Mouse (Mus musculus): ENCODE results near the gene Cntln. TPM values are rescaled to one million over a fixed set of nuclear protein-coding genes. Genes with fewer than 3 reads are reported as not detected.
A peak's percentile ranks its signal among the peaks of the same experiment; 100 is the strongest.

Gene Cntln
- polyA plus RNA-seq, 1 experiment from 2014 or later = 10.7 TPM

- H3K4me3 ChIP-seq = no peak overlapping the region
- ATAC-seq (ENCODE audit: low FRiP score, low read depth) = no peak
- no peaks in the 10 kb centered on the region for H3K9me3 ChIP-seq
- no peak overlapping the region for H3K4me2 ChIP-seq (replicated peaks)
- WGBS = 45% methylated on average over 2 of the region's 2 CpGs
- no peaks in the 10 kb centered on the region for H3K27me3 ChIP-seq
- H3K9ac ChIP-seq (replicated peaks) = no peak overlapping the region
- no peak overlapping the region for H3K27ac ChIP-seq (replicated peaks)
- no peaks in the 10 kb centered on the region for H3K4me1 ChIP-seq
- H3K36me3 ChIP-seq = no peaks in the 10 kb centered on the region
Observed at GRCm38 (mm10) chr4:85061676-85062075, 177.6 kb downstream of the Cntln start.

GRCm38 (mm10) chr4:85096033-85096432, 211.9 kb downstream of the Cntln start:
- no peak overlapping the region for H3K4me3 ChIP-seq
- no peak overlapping the region for H3K4me2 ChIP-seq (replicated peaks)
- no peaks in the 10 kb centered on the region for H3K4me1 ChIP-seq
- ATAC-seq (ENCODE audit: low FRiP score, low read depth) = no peak
- no peak overlapping the region for H3K27ac ChIP-seq (replicated peaks)
- WGBS = 74% methylated on average over 4 of the region's 4 CpGs
- 0 out of 2 replicates have a peak, but pooled peaks cover 3% of the 10 kb centered on the region for H3K36me3 ChIP-seq
- H3K9me3 ChIP-seq = no peaks in the 10 kb centered on the region
- no peak overlapping the region for H3K9ac ChIP-seq (replicated peaks)
- no peaks in the 10 kb centered on the region for H3K27me3 ChIP-seq

- Histone ChIP-seq H3K4me3 (no peak overlapping the region), H3K27me3 (no peaks in the 10 kb centered on the region), H3K36me3 (0 out of 2 replicates have a peak, but pooled peaks cover 3% of the 10 kb centered on the region), H3K4me2 (replicated peaks) (no peak overlapping the region), H3K9ac (replicated peaks) (no peak overlapping the region), H3K4me1 (no peaks in the 10 kb centered on the region), H3K9me3 (no peaks in the 10 kb centered on the region), H3K27ac (replicated peaks) (no peak overlapping the region)
- ATAC-seq (ENCODE audit: low FRiP score, low read depth) = peak; percentile 66; the same call in 1 of the 2 replicates
- WGBS = 13% methylated on average over 7 of the region's 7 CpGs
Observed at GRCm38 (mm10) chr4:85096682-85097081, 212.6 kb downstream of the Cntln start.

GRCm38 (mm10) chr4:85102168-85102567, 218.1 kb downstream of the Cntln start:
- Histone ChIP-seq H3K4me1 (no peaks in the 10 kb centered on the region), H3K4me2 (replicated peaks) (no peak overlapping the region), H3K27me3 (no peaks in the 10 kb centered on the region), H3K27ac (replicated peaks) (no peak overlapping the region), H3K36me3 (0 out of 2 replicates have a peak, but pooled peaks cover 3% of the 10 kb centered on the region), H3K4me3 (no peak overlapping the region), H3K9ac (replicated peaks) (no peak overlapping the region), H3K9me3 (no peaks in the 10 kb centered on the region)
- no peak for ATAC-seq (ENCODE audit: low FRiP score, low read depth)
- WGBS = 98% methylated on average over 4 of the region's 4 CpGs

- no peaks in the 10 kb centered on the region for H3K9me3 ChIP-seq
- no peak for ATAC-seq (ENCODE audit: low FRiP score, low read depth)
- no peak overlapping the region for H3K27ac ChIP-seq (replicated peaks)
- H3K4me2 ChIP-seq (replicated peaks) = no peak overlapping the region
- 63% methylated on average over 1 of the region's 1 CpGs for WGBS
- no peak overlapping the region for H3K9ac ChIP-seq (replicated peaks)
- no peak overlapping the region for H3K4me3 ChIP-seq
- no peaks in the 10 kb centered on the region for H3K36me3 ChIP-seq
- no peaks in the 10 kb centered on the region for H3K27me3 ChIP-seq
- H3K4me1 ChIP-seq = no peaks in the 10 kb centered on the region
Observed at GRCm38 (mm10) chr4:85106416-85106815, 222.3 kb downstream of the Cntln start.

GRCm38 (mm10) chr4:85106961-85107360, 222.9 kb downstream of the Cntln start:
- H3K4me1 ChIP-seq = no peaks in the 10 kb centered on the region
- ATAC-seq (ENCODE audit: low FRiP score, low read depth) = no peak
- H3K27me3 ChIP-seq = no peaks in the 10 kb centered on the region
- no peak overlapping the region for H3K9ac ChIP-seq (replicated peaks)
- no peak overlapping the region for H3K4me2 ChIP-seq (replicated peaks)
- H3K27ac ChIP-seq (replicated peaks) = no peak overlapping the region
- H3K9me3 ChIP-seq = no peaks in the 10 kb centered on the region
- no peaks in the 10 kb centered on the region for H3K36me3 ChIP-seq
- 97% methylated on average over 2 of the region's 2 CpGs for WGBS
- H3K4me3 ChIP-seq = no peak overlapping the region

- H3K4me3 ChIP-seq = no peak overlapping the region
- H3K36me3 ChIP-seq = no peaks in the 10 kb centered on the region
- H3K9ac ChIP-seq (replicated peaks) = no peak overlapping the region
- H3K4me2 ChIP-seq (replicated peaks) = no peak overlapping the region
- H3K27me3 ChIP-seq = no peaks in the 10 kb centered on the region
- ATAC-seq (ENCODE audit: low FRiP score, low read depth) = no peak
- H3K9me3 ChIP-seq = no peaks in the 10 kb centered on the region
- no peaks in the 10 kb centered on the region for H3K4me1 ChIP-seq
- WGBS = 88% methylated on average over 3 of the region's 3 CpGs
- H3K27ac ChIP-seq (replicated peaks) = no peak overlapping the region
Observed at GRCm38 (mm10) chr4:85120271-85120670, 236.2 kb downstream of the Cntln start.

- WGBS = 83% methylated on average over 5 of the region's 5 CpGs
- Histone ChIP-seq H3K27me3 (no peaks in the 10 kb centered on the region), H3K36me3 (no peaks in the 10 kb centered on the region), H3K9me3 (no peaks in the 10 kb centered on the region), H3K4me3 (no peak overlapping the region), H3K4me2 (replicated peaks) (no peak overlapping the region), H3K27ac (replicated peaks) (no peak overlapping the region), H3K4me1 (no peaks in the 10 kb centered on the region), H3K9ac (replicated peaks) (no peak overlapping the region)
- no peak for ATAC-seq (ENCODE audit: low FRiP score, low read depth)
Observed at GRCm38 (mm10) chr4:85149726-85150125, 265.6 kb downstream of the Cntln start.

GRCm38 (mm10) chr4:85151881-85152280, 267.8 kb downstream of the Cntln start:
- Histone ChIP-seq H3K27ac (replicated peaks) (no peak overlapping the region), H3K4me3 (no peak overlapping the region), H3K9ac (replicated peaks) (no peak overlapping the region), H3K4me2 (replicated peaks) (no peak overlapping the region), H3K27me3 (no peaks in the 10 kb centered on the region), H3K36me3 (no peaks in the 10 kb centered on the region), H3K4me1 (no peaks in the 10 kb centered on the region), H3K9me3 (no peaks in the 10 kb centered on the region)
- 82% methylated on average over 7 of the region's 7 CpGs for WGBS
- ATAC-seq (ENCODE audit: low FRiP score, low read depth) = no peak

GRCm38 (mm10) chr4:85154361-85154760, 270.3 kb downstream of the Cntln start:
- Histone ChIP-seq H3K27me3 (no peaks in the 10 kb centered on the region), H3K9me3 (no peaks in the 10 kb centered on the region), H3K9ac (replicated peaks) (no peak overlapping the region), H3K4me2 (replicated peaks) (no peak overlapping the region), H3K36me3 (no peaks in the 10 kb centered on the region), H3K4me1 (no peaks in the 10 kb centered on the region), H3K4me3 (no peak overlapping the region), H3K27ac (replicated peaks) (no peak overlapping the region)
- no peak for ATAC-seq (ENCODE audit: low FRiP score, low read depth)
- WGBS = 97% methylated on average over 1 of the region's 1 CpGs

- 73% methylated on average over 4 of the region's 4 CpGs for WGBS
- H3K4me1 ChIP-seq = no peaks in the 10 kb centered on the region; the same call in 1 of the 2 replicates
- H3K27ac ChIP-seq (replicated peaks) = no peak overlapping the region
- H3K9ac ChIP-seq (replicated peaks) = no peak overlapping the region
- ATAC-seq (ENCODE audit: low FRiP score, low read depth) = no peak
- no peaks in the 10 kb centered on the region for H3K9me3 ChIP-seq
- H3K36me3 ChIP-seq = no peaks in the 10 kb centered on the region
- H3K4me3 ChIP-seq = no peak overlapping the region
- no peaks in the 10 kb centered on the region for H3K27me3 ChIP-seq
- no peak overlapping the region for H3K4me2 ChIP-seq (replicated peaks)
Observed at GRCm38 (mm10) chr4:85161156-85161555, 277.0 kb downstream of the Cntln start.

- no peaks in the 10 kb centered on the region; the same call in 1 of the 2 replicates for H3K4me1 ChIP-seq
- ATAC-seq (ENCODE audit: low FRiP score, low read depth) = peak; percentile 88
- 24% methylated on average over 27 of the region's 27 CpGs for WGBS
- no peak overlapping the region for H3K27ac ChIP-seq (replicated peaks)
- H3K4me2 ChIP-seq (replicated peaks) = peak overlapping the region; percentile 40
- H3K4me3 ChIP-seq = no peak overlapping the region
- H3K27me3 ChIP-seq = no peaks in the 10 kb centered on the region
- H3K9ac ChIP-seq (replicated peaks) = no peak overlapping the region
- no peaks in the 10 kb centered on the region for H3K9me3 ChIP-seq
- no peaks in the 10 kb centered on the region for H3K36me3 ChIP-seq
Observed at GRCm38 (mm10) chr4:85162468-85163312, 278.6 kb downstream of the Cntln start.
